Mouse (Mus musculus) kidney, embryonic 14.5 days (tissue): Measurements from ENCODE around the gene Reln. TPM values are rescaled to one million over a fixed set of nuclear protein-coding genes. Genes with fewer than 3 reads are reported as not detected.

Experiments used
- ATAC-seq: fragments of 200-750 bp; cut with Nextera tagmentation; 2 replicates; pipeline ENCODE4 v1.8.0; 2017; ENCODE audit warnings: moderate number of reproducible peaks, mild to moderate bottlenecking, moderate TSS enrichment, moderate library complexity; ENCODE audit not compliant: low FRiP score, low TSS enrichment
- H3K27ac ChIP-seq: fragments of 300-500 bp; sonication (generic); 2 replicates; pipeline ENCODE4 v1.5.1; 2014; ENCODE audit warnings: low read depth, mild to moderate bottlenecking, low read length, moderate library complexity, mixed read lengths
- H3K27me3 ChIP-seq: fragments of 300-500 bp; sonication (generic); 2 replicates; pipeline ENCODE4 v1.6.1; 2014; ENCODE audit warnings: mild to moderate bottlenecking, low read length; ENCODE audit not compliant: control insufficient read depth, insufficient read depth
- H3K36me3 ChIP-seq: fragments of 300-500 bp; sonication (generic); 2 replicates; pipeline ENCODE4 v1.6.1; 2014; ENCODE audit warnings: low read length, mixed read lengths; ENCODE audit not compliant: control insufficient read depth, insufficient read depth
- H3K4me1 ChIP-seq: fragments of 300-500 bp; sonication (generic); 2 replicates; pipeline ENCODE4 v1.6.1; 2014; ENCODE audit warnings: low read length, mixed read lengths; ENCODE audit not compliant: control insufficient read depth, insufficient read depth
- H3K4me2 ChIP-seq: fragments of 300-500 bp; sonication (generic); replicated peaks from 2 replicates; pipeline ENCODE4 v1.6.1; 2014; ENCODE audit warnings: low read depth, mild to moderate bottlenecking, low read length
- H3K4me3 ChIP-seq: fragments of 300-500 bp; sonication (generic); 2 replicates; pipeline ENCODE4 v1.5.1; 2014; ENCODE audit warnings: mild to moderate bottlenecking, low read length
- H3K9ac ChIP-seq: fragments of 300-500 bp; sonication (generic); 2 replicates; pipeline ENCODE4 v1.6.1; 2014; ENCODE audit warnings: low read depth, mild to moderate bottlenecking, low read length, moderate library complexity
- H3K9me3 ChIP-seq: fragments of 300-500 bp; sonication (generic); 2 replicates; pipeline ENCODE4 v1.6.1; 2016; ENCODE audit warnings: low read length; ENCODE audit not compliant: control insufficient read depth
- WGBS: fragments of 180-500 bp; shearing (Covaris S2); extraction: QIAGEN DNeasy Blood & Tissue Kit; methylation state at CpG from one replicate; pipeline ENCODE4 v1.1.7; 2014; 5-methylcytosine and 5-hydroxymethylcytosine counted together
- polyA plus RNA-seq: library from polyadenylated mRNA; unstranded; fragments of >200 nt; fragmentation: Nextera tagmentation; extraction: Ambion mirVana; gene quantifications from 2 replicates; pipeline ENCODE4 v1.2.1, GENCODE M21; 2014

Gene Reln
- polyA plus RNA-seq, 1 experiment from 2014 or later = 16.7 TPM

GRCm38 (mm10) chr5:22080468-22080986 lies 264.0 kb downstream of the Reln start:
- Histone ChIP-seq H3K4me2 (no peak overlapping the region), H3K9ac (no peak overlapping the region), H3K27ac (no peak overlapping the region), H3K27me3 (no peaks in the 10 kb centered on the region), H3K9me3 (no peaks in the 10 kb centered on the region), H3K4me3 (no peak overlapping the region), H3K36me3 (no peaks in the 10 kb centered on the region), H3K4me1 (no peaks in the 10 kb centered on the region)
- WGBS = 94% methylated on average over 6 of the region's 6 CpGs
- no peak for ATAC-seq

GRCm38 (mm10) chr5:22074971-22075370 lies 269.5 kb downstream of the Reln start:
- Histone ChIP-seq H3K27ac (no peak overlapping the region), H3K4me3 (no peak overlapping the region), H3K4me1 (no peaks in the 10 kb centered on the region), H3K4me2 (no peak overlapping the region), H3K9me3 (no peaks in the 10 kb centered on the region), H3K36me3 (no peaks in the 10 kb centered on the region), H3K9ac (no peak overlapping the region), H3K27me3 (no peaks in the 10 kb centered on the region)
- 70% methylated on average over 5 of the region's 5 CpGs for WGBS
- ATAC-seq = no peak

DNA sequence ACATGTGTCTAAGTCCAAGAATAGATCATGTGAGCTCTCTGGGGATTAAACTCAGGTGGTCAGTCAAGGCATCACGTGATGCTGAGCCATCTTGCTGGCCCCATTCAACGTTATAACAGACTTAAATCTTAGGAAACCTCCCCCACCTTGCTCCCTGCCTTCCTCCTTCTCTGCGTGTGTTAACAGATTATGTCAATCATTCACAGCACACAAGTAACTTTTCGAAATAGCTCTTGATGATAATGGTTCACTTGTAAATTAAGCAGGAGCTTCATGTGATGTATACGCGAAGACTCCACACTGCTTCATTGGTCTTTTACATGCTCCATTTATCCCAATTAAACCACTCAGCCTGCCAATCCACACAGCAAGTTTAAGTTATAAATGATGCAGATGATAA lies 271.9 kb downstream of the Reln start:
- Histone ChIP-seq H3K27me3 (no peaks in the 10 kb centered on the region), H3K27ac (no peak overlapping the region), H3K4me3 (no peak overlapping the region), H3K4me1 (no peaks in the 10 kb centered on the region), H3K4me2 (no peak overlapping the region), H3K36me3 (no peaks in the 10 kb centered on the region), H3K9me3 (no peaks in the 10 kb centered on the region), H3K9ac (no peak overlapping the region)
- 71% methylated on average over 6 of the region's 6 CpGs for WGBS
- ATAC-seq = no peak

- H3K4me1 ChIP-seq = no peaks in the 10 kb centered on the region
- no peaks in the 10 kb centered on the region for H3K36me3 ChIP-seq
- no peak overlapping the region for H3K27ac ChIP-seq
- no peak overlapping the region for H3K9ac ChIP-seq
- no peak overlapping the region for H3K4me2 ChIP-seq
- H3K9me3 ChIP-seq = no peaks in the 10 kb centered on the region
- 78% methylated on average over 6 of the region's 6 CpGs for WGBS
- no peak overlapping the region for H3K4me3 ChIP-seq
- ATAC-seq = no peak
- no peaks in the 10 kb centered on the region for H3K27me3 ChIP-seq
Observed at GRCm38 (mm10) chr5:22059251-22059650, 285.3 kb downstream of the Reln start.

DNA sequence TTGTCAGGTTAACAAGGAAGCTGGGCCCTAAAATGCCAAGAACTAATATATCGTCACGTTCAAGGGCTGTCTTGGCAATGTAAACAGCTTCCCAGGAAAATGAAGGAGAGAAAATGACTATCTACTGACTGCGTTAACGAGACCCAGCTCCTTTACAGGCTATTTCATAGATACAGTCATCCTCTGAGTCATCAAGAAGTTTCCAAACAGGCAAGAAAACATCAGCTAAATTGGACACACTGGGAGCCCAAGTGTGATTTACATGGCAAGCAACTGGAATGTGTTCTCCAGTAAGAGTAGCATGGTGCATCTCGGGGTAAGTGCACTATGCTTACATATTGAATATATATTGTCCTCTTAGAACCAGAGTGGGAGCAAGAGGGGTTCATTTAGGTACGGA lies 302.7 kb downstream of the Reln start:
- 85% methylated on average over 6 of the region's 6 CpGs for WGBS
- Histone ChIP-seq H3K27ac (no peak overlapping the region), H3K4me2 (no peak overlapping the region), H3K4me3 (no peak overlapping the region), H3K4me1 (no peaks in the 10 kb centered on the region), H3K27me3 (no peaks in the 10 kb centered on the region), H3K36me3 (no peaks in the 10 kb centered on the region), H3K9me3 (no peaks in the 10 kb centered on the region), H3K9ac (no peak overlapping the region)
- no peak for ATAC-seq

GRCm38 (mm10) chr5:22039375-22040149 lies 304.9 kb downstream of the Reln start:
- Histone ChIP-seq H3K4me1 (no peaks in the 10 kb centered on the region), H3K9me3 (no peaks in the 10 kb centered on the region), H3K36me3 (no peaks in the 10 kb centered on the region), H3K4me2 (no peak overlapping the region), H3K27me3 (no peaks in the 10 kb centered on the region), H3K9ac (no peak overlapping the region), H3K27ac (no peak overlapping the region), H3K4me3 (no peak overlapping the region)
- ATAC-seq = no peak
- 89% methylated on average over 12 of the region's 12 CpGs for WGBS

DNA sequence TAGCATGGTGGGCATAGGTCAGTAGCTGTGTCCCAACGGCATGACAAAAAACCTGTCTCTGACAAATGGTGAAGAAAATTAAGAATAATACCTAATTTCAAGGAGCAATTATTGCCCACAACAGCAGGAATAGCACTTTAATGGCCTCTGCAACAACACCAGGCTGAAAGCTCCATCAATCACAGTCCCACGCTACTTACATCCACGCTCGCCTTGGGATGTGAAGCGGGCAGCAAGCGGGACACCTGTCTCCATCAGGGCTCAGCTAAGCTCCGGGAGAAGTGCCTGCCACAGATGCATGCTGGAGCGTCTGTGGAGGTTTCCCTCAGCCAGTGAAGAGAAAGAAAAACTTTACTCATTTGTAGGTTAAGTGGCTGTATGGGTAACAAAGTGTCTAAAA lies 309.3 kb downstream of the Reln start:
- H3K27ac ChIP-seq = no peak overlapping the region
- H3K4me3 ChIP-seq = no peak overlapping the region
- no peaks in the 10 kb centered on the region for H3K4me1 ChIP-seq
- ATAC-seq = no peak
- 52% methylated on average over 8 of the region's 8 CpGs for WGBS
- no peak overlapping the region for H3K4me2 ChIP-seq
- no peaks in the 10 kb centered on the region for H3K9me3 ChIP-seq
- H3K9ac ChIP-seq = no peak overlapping the region
- H3K36me3 ChIP-seq = no peaks in the 10 kb centered on the region
- H3K27me3 ChIP-seq = no peaks in the 10 kb centered on the region

DNA sequence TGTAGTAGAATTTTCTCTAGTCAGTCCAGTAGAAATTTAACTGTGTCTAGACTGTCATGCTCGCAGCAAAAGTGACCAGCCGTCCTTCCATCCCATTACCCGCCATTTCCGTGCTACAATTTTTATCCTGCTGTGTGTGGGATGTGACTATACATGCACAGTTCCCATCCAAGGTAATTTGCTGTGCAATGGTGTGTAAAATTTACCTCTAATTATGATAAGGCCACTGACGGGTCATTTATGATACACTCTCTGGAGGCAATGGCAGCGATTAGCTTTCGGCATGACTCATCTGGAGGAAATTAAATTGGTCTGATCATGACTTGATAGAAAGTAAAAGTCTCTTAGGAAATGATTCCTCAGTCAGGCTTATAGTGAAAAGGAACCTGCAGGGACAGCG lies 311.5 kb downstream of the Reln start:
- H3K4me2 ChIP-seq = no peak overlapping the region
- ATAC-seq = no peak
- no peak overlapping the region for H3K9ac ChIP-seq
- H3K4me1 ChIP-seq = no peaks in the 10 kb centered on the region
- no peaks in the 10 kb centered on the region for H3K9me3 ChIP-seq
- WGBS = 68% methylated on average over 8 of the region's 8 CpGs
- no peaks in the 10 kb centered on the region for H3K36me3 ChIP-seq
- no peak overlapping the region for H3K4me3 ChIP-seq
- H3K27me3 ChIP-seq = no peaks in the 10 kb centered on the region
- H3K27ac ChIP-seq = no peak overlapping the region

GRCm38 (mm10) chr5:22031653-22032052 lies 312.8 kb downstream of the Reln start:
- H3K4me1 ChIP-seq = no peaks in the 10 kb centered on the region
- ATAC-seq = peak; percentile 69; the same call in 1 of the 2 replicates
- no peaks in the 10 kb centered on the region for H3K9me3 ChIP-seq
- H3K27me3 ChIP-seq = no peaks in the 10 kb centered on the region
- no peak overlapping the region for H3K27ac ChIP-seq
- H3K4me2 ChIP-seq = no peak overlapping the region
- no peak overlapping the region for H3K4me3 ChIP-seq
- 35% methylated on average over 7 of the region's 7 CpGs for WGBS
- H3K36me3 ChIP-seq = no peaks in the 10 kb centered on the region
- H3K9ac ChIP-seq = no peak overlapping the region
